Mouse (Mus musculus): ENCODE measurements around the gene Lamtor3.

DNA sequence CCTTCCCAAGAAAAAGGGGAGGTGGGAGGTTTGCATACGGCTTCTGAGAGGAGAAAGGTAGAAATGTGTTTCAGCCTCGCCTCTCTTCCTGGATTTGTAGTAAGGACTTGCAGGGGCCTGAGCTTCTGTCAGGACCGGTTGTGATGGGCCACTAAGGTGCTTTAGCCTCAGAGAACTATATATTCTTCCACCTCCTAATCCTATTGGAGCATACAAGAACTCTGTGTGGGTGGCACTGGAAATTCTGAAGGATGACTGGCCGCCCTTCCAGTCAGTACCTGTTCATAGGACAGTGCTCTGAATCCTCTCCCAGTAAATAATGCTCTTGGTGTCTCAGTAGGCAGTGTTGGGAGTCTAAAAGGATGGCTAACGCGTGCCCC lies 616 bp downstream of the Lamtor3 start:
- no peak for TF ChIP-seq CTCF (IDR thresholded peaks at IDR 0.05; ENCODE audit: low read depth)
- no peak for TF ChIP-seq EP300 (IDR thresholded peaks at IDR 0.05; ENCODE audit: low read depth)
